Mouse (Mus musculus) B cell, adult (primary cell): ENCODE data around the gene Olfr1212. TPM values are rescaled to one million over a fixed set of nuclear protein-coding genes. Genes with fewer than 3 reads are reported as not detected.

Source experiments
- total RNA-seq: library from RNA; stranded (reverse); gene quantifications from 4 replicates; pipeline ENCODE4 v1.2.4, GENCODE M21; 2023; ENCODE audit not compliant: inconsistent age

The Olfr1212 gene
- not detected in 4 replicates for total RNA-seq

GRCm38 (mm10) chr2:88953669-88954068 is at the start of gene Olfr1212:
TSS of gene Olfr1212 (plus strand) at chr2:88953969.

GRCm38 (mm10) chr2:88915057-88915456 is 38.7 kb upstream of the Olfr1212 start, which contains the start of gene Olfr1209:
TSS of gene Olfr1209 (minus strand) at chr2:88915157.

DNA sequence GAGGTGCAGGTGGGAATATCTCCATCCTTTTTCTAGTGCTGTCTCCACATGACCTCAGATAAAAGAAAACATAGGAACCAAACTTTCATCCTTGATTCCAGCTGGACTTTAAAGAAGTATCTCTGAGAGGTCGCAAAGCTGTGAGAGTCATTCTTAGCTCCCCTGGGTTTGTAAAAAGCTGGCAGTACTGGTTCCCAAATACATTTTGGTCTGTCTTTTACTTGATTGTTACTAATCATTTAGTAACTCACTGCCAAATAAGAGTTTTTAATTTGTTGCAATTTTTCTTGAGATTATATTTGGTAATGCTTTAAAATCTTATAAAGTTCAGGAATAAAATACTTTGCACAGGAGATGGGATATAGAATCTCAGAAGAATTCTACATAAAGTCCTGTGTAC is 15.8 kb upstream of the Olfr1212 start, which contains the start of gene Olfr1211:
Gene Olfr1211, minus strand, starts transcription at position 101 of the 400 bp plus-strand sequence.

DNA sequence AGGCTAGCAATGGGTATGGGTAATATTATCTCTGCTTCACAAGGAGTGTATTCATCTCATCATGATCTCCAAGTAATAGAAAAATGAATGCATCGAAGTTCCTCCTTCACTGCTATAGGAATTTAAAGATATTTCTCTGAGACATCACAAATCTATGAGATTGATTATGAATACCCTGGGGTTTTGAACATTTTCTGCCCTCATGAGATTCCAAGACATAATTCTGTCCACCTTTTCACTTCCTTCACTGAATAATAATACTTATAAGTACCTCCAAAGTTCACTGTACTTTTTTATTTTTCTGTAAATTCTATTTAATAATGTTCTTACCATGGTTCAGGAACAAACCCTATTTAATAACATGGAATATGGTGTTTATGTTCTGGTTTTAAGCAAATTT is 26.4 kb downstream of the Olfr1212 start, which contains the start of gene Gm13762:
Gene Gm13762, minus strand, starts transcription at position 101 of the 400 bp plus-strand sequence.

GRCm38 (mm10) chr2:88992553-88992952 is 38.8 kb downstream of the Olfr1212 start, which contains the start of gene Olfr1214:
TSS of gene Olfr1214 (minus strand) at chr2:88992653.

DNA sequence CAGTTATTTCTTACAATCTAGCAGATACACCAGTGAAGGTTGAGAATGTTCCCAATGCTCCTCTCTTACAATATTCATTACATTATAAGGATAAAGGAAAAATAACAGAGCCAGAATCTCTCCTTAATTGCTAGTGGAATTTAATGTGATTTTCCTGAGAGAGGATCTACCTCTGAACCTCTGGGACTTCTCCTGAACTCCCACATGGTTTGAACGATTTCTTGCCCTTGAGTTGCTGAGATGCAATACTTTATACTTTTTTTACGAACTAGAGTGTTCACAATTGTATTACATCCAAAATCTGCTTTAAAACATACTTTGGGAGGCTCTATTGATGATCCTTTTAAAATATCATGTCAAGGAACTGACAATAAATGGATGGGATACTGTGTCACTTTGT is 53.1 kb downstream of the Olfr1212 start, which contains the start of gene Olfr1215:
Gene Olfr1215, minus strand, starts transcription at position 101 of the 400 bp plus-strand sequence.

Other genes starting within 250 kb of the Olfr1212 start
- not detected in 4 replicates for gene Olfr1196, start 249.4 kb upstream of the Olfr1212 start, total RNA-seq
- not detected in 4 replicates for gene Olfr1197, start 221.6 kb upstream of the Olfr1212 start, total RNA-seq
- gene Olfr1198, start 202.6 kb upstream of the Olfr1212 start, total RNA-seq, result not detected in 4 replicates
- not detected in 4 replicates for gene Olfr1199, start 193.5 kb upstream of the Olfr1212 start, total RNA-seq
- not detected in 4 replicates for gene Olfr1200, start 183.5 kb upstream of the Olfr1212 start, total RNA-seq
- gene Olfr1201, start 160.9 kb upstream of the Olfr1212 start, total RNA-seq, result not detected in 4 replicates
- gene Olfr1202, start 139.5 kb upstream of the Olfr1212 start, total RNA-seq, result not detected in 4 replicates
- gene Olfr1205, start 124.2 kb upstream of the Olfr1212 start, total RNA-seq, result not detected in 4 replicates
- gene Olfr1204, start 104.7 kb upstream of the Olfr1212 start, total RNA-seq, result not detected in 4 replicates
- gene Olfr1206, start 90.7 kb upstream of the Olfr1212 start, total RNA-seq, result not detected in 4 replicates
- gene Olfr1208, start 51.7 kb upstream of the Olfr1212 start, total RNA-seq, result not detected in 4 replicates
- gene Olfr1209, start 38.8 kb upstream of the Olfr1212 start, total RNA-seq, result not detected in 4 replicates
- not detected in 4 replicates for gene Olfr1211, start 15.9 kb upstream of the Olfr1212 start, total RNA-seq
- gene Gm13762, start 26.3 kb downstream of the Olfr1212 start, total RNA-seq, result not detected in 4 replicates
- not detected in 4 replicates for gene Olfr1214, start 38.7 kb downstream of the Olfr1212 start, total RNA-seq
- gene Olfr1215, start 53.0 kb downstream of the Olfr1212 start, total RNA-seq, result not detected in 4 replicates
- not detected in 4 replicates for gene Olfr1216, start 64.4 kb downstream of the Olfr1212 start, total RNA-seq
- not detected in 4 replicates for gene Olfr1217, start 78.1 kb downstream of the Olfr1212 start, total RNA-seq
- gene Olfr1218, start 107.2 kb downstream of the Olfr1212 start, total RNA-seq, result not detected in 4 replicates
- gene Olfr1219, start 129.5 kb downstream of the Olfr1212 start, total RNA-seq, result not detected in 4 replicates
- not detected in 4 replicates for gene Olfr1220, start 152.9 kb downstream of the Olfr1212 start, total RNA-seq
- not detected in 4 replicates for gene Olfr1221, start 163.3 kb downstream of the Olfr1212 start, total RNA-seq
- not detected in 4 replicates for gene Olfr1222, start 179.1 kb downstream of the Olfr1212 start, total RNA-seq
- gene Olfr1223, start 197.6 kb downstream of the Olfr1212 start, total RNA-seq, result not detected in 4 replicates
- gene Olfr1224-ps1, start 210.1 kb downstream of the Olfr1212 start, total RNA-seq, result not detected in 4 replicates
- gene Olfr1225, start 220.7 kb downstream of the Olfr1212 start, total RNA-seq, result not detected in 4 replicates
- not detected in 4 replicates for gene Olfr1226, start 246.1 kb downstream of the Olfr1212 start, total RNA-seq